Mouse (Mus musculus): ENCODE data around the gene Stk25.
"Not testable (repeated sequence)": the region's sequence is repeated elsewhere in the genome, so short reads cannot be mapped to it uniquely, and the experiment has no call there.

The Stk25 gene

DNA sequence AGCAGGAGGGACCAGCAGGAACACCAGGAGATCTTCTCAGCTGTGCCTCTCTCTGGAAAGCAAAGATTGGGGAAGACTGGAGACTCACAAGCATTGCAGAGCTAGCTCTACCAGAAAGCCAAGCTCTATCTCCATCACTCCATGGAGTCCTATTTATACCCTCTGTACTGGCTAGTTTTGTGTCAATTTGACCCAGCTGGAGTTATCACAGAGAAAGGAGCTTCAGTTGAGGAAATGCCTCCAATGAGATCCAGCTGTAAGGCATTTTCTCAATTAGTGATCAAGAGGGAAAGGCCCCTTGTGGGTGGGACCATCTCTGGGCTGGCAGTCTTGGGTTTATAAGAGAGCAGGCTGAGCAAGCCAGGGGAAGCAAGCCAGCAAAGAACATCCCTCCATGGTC is at the start of gene Stk25:
TSS of gene Stk25 (minus strand) at position 101 of the 400 bp plus-strand sequence.
- DNase-seq (ENCODE audit: low spot score): not testable (repeated sequence)

DNA sequence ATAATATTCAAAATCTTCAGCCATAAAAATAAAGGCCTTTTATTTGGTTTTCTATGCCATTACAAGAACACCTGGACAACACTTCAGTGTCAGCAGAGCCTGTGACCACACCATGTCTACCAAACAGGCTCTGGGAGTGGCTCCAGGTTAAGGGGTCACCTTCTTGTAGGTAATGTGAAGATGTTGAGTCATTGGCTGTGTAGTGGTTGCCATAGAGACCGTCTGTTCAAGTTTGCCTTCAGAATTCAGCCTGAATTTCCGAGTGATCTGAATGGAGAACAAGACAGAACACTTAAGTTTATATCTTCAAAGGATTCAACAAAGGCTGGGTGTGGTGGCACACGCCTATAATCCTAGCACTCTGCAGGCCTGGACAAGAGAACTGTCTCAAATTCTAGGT is 46.9 kb upstream of the Stk25 start:
- DNase-seq (ENCODE audit: low spot score): no peak

DNA sequence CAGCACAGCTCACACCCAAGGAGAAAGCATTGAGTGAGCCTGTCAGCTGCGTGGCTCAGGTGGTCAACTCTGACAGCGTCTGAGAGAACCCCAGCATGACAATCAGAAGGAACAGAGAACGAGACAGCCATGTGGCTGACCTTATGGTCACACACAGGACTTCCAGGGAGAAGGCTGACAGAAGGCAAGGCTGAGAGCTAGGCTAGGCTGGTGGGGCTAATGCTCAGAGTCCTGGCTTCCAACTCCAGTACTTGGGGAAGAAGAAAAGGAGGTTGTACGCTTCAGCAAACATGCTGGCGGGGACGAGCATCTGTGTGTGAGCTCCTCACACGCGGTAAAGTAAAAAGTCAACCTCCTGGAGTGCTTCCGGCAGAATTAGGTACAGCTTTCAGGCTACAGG is 45.9 kb upstream of the Stk25 start:
- no peak for DNase-seq (ENCODE audit: low spot score)

DNA sequence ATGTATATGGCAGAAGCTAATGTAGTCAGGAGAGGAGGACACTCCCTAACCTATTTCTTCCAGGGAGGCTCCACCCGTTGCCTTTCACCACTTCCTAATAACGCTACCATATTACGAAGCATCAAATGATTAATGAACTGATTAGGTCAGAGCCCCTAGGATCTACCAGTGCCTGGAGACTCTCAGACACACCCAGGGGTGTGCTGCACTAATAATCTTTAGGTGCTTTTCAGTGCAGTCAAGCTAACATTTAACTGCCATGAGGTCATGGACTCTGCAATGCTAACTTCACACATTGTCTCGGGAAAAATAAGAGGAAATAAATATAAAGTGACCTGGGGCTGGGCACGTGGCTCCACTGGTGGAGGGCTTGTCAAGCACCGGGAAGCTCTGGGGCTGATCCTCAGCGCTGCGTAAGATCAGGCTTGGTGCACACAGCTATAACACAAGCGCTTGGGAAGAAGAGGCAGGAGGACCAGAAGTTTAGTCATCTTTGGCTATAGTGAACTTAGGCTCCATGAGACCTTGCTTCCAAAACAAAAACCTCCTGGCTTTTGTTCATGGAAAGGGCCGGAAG is 45.1 kb upstream of the Stk25 start:
- DNase-seq (ENCODE audit: low spot score): no peak

DNA sequence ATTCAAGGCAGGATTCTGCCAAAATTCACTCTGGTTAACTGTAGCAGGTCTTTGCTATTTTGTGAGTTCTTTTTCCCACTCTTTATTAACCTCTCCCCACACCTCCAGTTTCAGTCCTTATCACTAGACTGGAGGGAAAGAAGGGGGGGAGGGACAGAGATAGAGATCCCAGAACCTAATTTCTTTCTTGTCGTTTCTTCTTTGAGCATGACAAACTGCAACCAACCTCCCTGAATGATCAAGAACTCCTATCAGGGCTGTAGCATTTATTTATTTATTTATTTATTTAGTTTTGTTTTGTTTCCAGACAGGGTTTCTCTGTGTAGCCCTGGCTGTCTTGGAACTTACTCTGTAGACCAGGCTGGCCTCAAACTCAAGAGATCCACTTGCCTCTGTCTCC is 43.6 kb upstream of the Stk25 start:
- no peak for DNase-seq (ENCODE audit: low spot score)

DNA sequence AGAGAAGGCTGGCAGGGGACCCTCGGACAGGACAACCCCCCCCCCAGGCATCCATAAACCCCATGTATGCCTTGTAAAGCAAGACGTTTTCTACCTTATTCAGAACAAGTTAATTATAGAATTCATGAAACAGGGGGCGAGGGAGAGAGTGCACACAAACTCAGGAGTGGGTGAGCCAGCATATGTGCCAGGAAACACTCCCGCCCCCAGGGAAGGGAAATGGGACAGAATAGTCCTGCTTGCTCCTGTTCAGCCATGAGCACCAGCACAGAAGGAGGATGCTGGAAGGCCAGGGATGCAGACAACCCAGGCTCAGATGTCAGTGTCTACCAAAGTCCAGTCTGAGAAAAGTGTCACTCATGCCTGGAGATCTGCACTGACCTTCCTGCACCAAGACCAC is 40.7 kb upstream of the Stk25 start:
- no peak for DNase-seq (ENCODE audit: low spot score)

DNA sequence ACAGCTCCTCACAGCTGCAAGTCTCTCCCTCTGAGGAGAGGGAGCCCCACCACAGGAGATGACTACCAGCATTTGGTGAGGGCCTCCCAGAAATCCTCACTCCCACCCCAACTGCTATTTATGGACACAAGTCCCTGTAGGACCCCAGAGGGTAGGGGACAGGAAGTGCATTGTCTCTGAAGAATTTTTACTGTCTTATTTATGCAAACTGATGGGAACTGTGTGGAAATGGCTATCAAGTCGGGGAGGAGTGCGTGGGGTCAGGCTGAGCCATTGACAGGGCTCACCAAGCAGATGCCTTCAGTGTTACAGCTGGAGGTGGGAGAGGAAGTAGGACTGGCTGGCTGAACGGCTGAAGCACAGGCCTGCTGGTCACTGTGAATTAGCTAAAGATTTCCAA is 38.9 kb upstream of the Stk25 start:
- no peak for DNase-seq (ENCODE audit: low spot score)

DNA sequence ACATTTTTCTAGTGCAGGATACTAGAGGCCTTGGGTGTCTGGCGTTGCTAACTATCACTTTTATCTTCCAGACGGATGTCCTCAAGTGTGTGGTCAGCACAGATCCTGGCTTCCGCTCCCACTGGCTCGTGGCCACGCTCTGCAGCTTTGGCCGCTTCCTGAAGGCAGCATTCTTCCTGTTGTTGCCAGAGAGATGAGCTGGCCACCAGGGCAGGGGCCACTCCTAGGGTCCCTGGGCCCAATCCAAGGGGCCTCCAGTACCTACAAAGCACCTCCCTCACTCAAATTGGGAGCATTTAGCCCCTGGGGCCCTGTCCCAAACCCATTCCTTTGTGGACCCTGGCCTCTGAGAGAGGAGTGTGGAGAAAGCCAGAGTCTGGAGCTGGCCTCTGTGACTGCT is 36.5 kb upstream of the Stk25 start:
- DNase-seq (ENCODE audit: low spot score): peak; percentile 56

DNA sequence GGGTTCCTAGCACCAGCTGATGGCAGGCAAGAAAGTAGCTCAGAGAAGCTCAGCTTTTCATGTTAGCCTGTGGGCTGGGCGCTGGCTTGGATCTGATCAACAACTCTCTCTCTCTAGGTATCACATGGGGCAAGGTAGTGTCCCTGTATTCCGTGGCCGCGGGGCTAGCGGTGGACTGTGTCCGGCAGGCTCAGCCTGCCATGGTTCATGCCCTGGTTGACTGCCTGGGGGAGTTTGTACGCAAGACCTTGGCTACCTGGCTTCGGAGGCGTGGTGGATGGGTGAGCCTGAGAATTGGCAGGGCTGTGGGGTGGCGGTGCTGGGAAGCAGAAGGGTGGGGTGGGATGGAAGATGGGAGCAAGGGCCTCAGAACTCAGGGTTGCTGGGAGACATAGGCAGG is 35.5 kb upstream of the Stk25 start:
- DNase-seq (ENCODE audit: low spot score): no peak

DNA sequence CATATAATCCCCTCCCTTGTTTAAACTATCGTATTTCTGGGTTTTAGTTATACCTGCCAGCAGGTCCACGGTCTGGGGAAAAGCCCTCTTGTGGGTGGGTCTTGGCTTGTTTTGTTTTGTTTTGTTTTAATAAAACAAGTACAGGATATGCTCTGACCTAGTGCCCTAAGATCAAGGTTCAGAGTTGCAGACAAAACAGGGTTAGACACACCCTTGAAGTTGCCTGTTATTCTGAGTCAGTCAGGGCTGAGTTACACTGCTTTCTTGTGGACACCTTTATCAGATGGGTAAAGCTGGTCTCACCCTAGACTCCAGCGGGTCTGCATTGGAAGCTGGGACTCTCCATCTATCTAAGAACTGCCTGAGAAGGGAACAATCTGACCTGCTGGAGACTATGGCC is 35.0 kb upstream of the Stk25 start:
- DNase-seq (ENCODE audit: low spot score): no peak

DNA sequence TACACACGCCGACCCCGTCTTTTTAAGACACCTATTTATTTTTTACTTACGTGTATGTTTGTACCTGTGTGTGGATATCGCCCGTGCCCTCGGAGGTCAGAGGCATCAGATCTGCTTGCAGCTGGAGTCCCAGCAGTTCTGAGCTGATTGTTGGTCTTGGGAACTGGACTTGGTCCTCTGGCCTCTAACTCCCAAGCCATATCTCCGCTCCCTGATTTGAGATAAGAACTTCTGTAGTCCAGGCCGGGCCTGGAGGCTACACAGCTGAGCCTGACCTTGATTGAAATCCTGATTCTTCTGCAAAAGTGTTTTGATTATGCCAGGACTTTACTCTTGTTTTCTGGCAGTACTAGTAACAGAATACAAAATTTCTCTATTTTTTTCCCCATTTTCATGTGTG is 34.3 kb upstream of the Stk25 start:
- no peak for DNase-seq (ENCODE audit: low spot score)

DNA sequence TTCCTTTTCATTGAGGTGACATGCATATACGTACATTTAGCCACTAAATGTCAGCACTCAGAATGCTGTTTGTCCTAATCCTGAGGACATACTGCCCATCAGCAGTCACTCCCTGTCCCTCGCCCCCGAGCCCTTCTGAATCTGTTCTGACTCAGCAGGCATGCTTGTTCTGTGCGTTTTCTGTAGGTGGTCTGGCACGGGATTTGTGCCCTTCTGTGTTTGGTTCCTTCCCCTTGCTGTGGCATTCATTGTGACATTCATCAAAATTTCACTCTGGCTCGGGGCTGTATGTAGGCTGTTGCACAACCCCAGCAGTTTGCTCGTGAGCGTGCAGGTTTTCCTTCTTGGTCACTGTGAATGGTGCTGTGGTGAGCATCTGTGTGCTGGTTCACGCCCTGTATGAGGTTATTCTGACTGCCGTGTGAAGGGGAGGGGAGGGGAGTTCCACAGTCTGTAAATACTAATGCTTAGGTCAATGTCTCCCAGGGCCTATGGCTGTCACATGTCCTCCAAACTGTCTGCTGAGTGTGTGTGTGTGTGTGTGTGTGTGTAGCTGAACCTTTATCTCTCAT is 33.4 kb upstream of the Stk25 start:
- no peak for DNase-seq (ENCODE audit: low spot score)

DNA sequence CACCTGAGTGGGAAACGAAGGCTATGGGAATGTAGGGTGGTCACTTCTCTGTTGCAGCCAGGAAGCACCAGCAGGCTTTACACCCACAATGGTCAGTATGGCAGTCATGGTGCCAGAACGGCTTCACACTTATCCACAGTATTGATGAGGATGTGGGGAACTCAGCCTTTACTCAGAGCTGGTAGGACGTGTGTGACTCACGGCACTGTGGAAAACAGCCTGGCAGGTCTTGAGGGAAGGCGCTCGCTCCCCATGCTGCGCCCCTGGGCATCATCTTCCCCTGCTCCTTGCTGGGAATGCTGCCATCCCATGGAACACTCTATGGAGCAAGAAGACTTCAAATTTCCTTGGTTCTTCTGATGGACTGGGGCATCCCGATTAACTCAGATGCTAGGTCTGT is 32.6 kb upstream of the Stk25 start:
- no peak for DNase-seq (ENCODE audit: low spot score)

DNA sequence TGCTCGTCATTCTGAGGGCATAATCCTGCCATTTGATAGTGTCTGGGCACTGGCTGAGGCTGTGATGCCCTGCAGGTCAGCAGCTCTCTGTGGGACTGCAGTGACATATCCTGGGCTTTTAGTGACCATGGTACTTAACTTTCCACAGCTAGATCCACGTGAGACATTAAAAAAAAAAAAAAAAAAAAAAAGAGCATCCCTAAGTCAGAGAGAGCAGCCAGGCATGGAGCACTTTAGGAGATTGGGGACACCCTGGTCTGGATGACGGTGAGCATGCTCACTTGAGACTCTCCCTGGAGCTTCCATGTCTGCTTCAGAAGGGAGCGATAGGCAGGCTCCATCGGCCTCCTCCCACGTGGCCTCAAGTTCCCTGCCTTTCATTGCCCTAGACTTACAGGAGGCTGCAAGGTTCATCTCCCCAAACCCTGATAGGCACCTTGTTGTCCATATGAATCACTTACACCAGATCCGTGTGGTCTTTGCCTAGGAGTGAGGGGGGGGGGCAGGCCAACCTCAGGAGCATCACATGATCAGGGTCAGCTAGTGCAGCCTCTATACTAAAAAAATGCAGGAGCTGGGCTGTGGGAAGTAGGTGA is 31.5 kb upstream of the Stk25 start:
- DNase-seq (ENCODE audit: low spot score): no peak

DNA sequence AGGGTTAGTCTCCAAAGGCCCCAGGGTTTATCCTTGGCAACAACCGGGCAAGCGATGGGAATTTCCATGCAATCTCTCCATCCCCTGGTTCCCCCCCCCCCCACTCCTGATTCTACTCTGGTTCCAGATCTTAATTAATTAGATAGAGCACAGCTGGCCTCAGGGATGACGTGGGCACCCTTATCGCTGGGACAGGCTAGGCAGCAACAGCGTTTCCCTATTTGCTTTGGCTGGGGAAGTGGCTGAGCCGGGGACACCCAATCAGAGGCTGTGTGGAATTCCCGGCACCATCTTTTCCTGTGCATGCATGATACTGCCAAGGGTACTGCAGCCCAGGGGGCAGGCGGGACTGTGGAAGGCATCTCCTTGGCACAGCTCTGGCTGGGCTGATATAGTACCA is 29.7 kb upstream of the Stk25 start:
- DNase-seq (ENCODE audit: low spot score): no peak

DNA sequence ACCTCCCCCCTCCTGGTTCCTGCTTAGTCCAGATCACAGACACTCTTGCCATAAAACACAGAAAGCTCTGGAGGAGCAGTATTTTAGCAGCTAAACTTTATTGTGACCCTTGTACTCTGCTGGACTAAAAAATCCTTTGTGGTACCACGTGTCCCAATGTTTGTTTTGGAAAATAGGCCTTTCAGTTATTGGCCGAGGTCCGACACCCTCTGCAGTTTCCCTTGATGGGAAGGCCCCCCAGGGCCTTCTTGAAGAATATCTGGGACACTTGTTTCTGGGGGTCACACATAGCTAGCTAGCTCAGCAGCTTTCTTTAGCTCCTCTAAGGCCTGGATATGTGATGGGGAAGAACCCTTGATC is 28.5 kb upstream of the Stk25 start:
- no peak for DNase-seq (ENCODE audit: low spot score)

DNA sequence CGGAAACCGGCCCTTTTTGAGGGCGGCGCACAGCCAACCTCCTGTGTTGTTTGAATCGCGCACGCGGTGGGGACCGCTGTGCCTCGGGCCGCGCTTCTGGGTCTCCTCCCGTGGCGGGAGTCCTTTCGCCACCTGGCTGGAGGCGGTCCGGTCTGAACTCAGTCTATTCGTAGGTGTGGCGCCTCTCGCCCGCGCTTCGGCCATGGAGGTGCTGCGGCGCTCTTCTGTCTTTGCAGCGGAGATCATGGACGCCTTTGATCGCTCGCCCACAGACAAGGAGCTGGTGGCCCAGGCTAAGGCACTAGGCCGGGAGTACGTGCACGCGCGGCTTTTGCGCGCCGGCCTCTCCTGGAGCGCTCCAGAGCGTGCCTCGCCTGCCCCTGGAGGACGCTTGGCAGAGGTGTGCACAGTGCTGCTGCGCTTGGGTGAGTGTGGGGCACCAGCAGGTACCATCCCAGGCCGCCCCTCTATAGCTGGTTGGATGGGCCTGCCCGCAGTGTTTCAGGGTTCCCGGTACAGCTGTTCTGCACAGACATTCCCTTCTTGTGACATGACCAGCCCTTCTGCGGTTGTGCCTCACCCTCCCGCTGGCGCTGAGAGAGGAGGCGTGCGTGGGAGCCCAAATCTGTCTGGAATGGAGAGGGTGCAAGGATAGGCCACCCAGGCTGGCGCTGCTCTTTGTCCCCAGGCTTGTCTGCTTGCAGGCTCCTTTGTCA is 27.9 kb upstream of the Stk25 start:
- DNase-seq (ENCODE audit: low spot score): peak; percentile 71

DNA sequence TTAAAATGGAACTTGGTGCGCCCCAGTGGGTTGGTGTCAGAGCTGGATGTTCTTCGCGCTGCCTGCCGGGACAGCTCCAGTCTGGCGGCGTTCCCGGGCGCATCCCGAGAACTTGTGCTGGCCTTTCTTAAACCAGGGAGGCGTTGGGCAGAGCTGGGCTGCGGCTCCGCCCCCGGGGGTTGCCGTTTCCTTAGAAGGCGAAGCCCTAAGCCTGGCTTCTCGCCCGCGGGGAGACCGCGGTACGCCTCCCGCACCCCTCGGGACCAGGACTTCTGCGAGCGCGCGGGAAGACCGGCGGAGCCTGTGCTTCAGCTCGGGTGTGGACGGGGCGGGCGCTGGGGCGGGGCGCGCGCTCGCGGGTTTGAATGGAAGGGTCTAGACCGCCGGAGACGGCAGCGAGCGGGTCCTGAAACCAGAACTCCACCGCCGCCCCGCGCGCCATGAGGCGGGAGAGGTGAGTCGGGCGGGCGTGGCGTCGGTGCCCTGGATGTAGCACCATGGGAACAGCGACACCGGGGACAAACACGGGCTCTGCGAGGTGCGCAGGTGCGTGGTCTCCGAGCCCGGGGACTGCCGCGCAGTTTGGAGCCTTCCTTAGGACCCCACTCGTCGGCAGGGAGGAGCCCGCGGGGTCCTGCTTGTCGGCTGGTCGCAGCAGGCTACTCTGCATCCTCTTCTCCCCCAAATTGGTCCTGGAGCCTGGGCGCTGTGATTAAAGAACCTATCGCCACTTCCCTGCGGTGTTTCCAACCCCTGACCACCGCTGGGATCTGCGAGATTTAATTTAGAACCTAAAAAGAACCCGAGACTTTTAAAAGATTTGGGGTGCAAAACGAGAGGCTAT is 27.2 kb upstream of the Stk25 start, which contains the start of gene Bok:
TSS of gene Bok (plus strand) at position 260 of the 844 bp plus-strand sequence.
- peak; percentile 90 for DNase-seq (ENCODE audit: low spot score)

DNA sequence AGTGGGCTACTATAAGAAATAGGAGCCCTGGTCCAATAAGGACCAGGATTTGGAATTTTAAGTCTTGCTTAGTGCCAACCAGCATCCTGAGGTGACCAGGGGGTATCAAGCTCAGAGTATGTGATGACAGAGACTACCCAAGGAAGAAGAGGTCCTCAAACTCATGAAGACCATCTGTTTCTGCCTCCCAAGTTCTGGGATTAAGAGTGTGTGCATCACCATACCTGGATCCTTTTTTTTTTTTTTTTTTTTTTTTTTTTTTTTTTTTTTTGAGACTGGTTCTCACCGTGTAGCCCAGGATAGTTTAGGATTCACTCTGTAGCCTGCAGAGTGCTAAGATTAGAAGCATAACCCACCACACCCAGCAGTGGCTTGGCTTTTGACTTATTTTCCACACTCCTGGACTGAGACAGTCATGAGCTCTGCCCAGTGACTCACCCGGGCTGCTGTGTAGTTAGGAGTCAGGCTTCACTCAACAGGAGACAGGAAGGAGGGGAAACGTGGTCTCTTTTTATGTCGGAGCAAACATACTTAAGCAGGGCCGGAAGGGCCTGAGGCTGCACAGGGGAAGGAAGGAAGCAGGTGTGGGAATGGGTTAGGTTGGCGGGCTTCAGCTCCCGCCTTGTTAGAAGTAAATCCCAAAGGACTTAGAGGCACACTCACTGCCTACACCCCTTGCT is 21.6 kb upstream of the Stk25 start:
- DNase-seq (ENCODE audit: low spot score): no peak

DNA sequence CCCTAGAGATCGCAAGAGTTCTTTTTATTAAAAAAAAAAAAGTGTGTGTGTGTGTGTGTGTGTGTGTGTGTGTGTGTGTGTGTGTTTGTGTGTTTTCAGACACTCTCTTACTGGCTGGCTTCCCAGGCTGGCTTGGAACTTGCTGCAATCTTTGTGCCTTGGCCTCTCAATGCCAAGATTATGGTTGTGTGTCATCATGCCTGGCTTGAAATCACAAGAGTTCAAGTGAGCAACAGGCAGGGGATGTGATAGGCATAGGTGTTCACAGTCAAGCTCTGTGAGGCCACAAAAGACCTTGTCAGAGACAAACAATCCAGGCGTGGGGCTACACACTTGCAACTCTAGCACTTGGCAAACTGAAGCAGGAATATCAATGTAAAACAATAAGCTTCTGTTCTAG is 19.9 kb upstream of the Stk25 start:
- DNase-seq (ENCODE audit: low spot score): peak; percentile 44

DNA sequence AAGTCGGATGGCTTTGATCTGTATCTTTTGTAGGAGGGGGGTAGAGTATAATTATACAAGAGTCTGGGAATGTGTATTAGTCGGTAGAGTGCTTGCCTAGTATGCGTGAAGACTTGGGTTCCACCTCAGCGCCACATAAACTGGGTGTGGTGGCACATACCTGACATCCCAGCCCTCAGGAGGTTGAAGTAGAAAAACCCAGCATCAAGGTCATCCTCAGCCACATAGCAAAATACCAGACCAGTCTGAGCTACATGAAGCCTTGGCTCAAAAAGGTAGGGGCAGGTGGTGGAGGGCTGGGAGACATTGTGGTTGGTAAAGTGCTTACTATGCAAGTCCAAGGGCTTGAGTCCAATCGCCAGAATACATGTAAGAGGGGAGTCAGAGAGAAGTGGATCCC is 14.2 kb upstream of the Stk25 start:
- DNase-seq (ENCODE audit: low spot score): no peak

DNA sequence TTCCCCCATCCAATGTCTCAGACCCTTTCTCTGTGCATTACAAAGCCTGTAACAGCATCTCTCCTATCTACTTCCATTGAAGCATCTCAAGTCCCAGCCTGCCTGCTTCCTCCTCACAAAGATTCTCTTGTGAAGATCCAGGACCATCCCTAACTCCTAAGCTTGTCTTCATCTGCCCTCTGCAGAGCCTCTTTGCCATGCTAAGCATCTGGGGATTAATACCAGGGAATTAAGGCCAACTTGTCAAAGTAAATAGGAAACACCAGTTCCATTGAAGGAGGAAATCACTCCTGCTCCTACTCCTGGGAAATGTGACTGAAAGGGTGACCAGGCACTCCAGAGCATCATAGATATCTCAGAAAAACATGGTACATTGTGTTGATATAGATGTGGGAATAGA is 11.5 kb upstream of the Stk25 start:
- no peak for DNase-seq (ENCODE audit: low spot score)
